Mouse (Mus musculus) frontal cortex, postnatal 10 days (tissue): Measurements from ENCODE around the gene Micu1.
"Not testable (repeated sequence)": the region's sequence is repeated elsewhere in the genome, so short reads cannot be mapped to it uniquely, and the experiment has no call there.

Experiments
- DNase-seq, 2 experiments: peaks; one replicate each; pipeline ENCODE4 v3.0.0; 2022; ENCODE audit warnings: low spot score in 2 of 2, mixed read lengths in 1 of 2

Gene Micu1

GRCm38 (mm10) chr10:59848953-59849352 is 146.7 kb downstream of the Micu1 start:
- no peak for DNase-seq

- DNase-seq = no peak
Measured at GRCm38 (mm10) chr10:59849371-59849770, 147.1 kb downstream of the Micu1 start.

- no peak for DNase-seq
Measured at GRCm38 (mm10) chr10:59857157-59857556, 154.9 kb downstream of the Micu1 start.

- no peak for DNase-seq
Measured at GRCm38 (mm10) chr10:59860684-59861083, 158.4 kb downstream of the Micu1 start.

- DNase-seq = no peak
Measured at GRCm38 (mm10) chr10:59861201-59861600, 158.9 kb downstream of the Micu1 start.

GRCm38 (mm10) chr10:59862816-59863440 is 160.7 kb downstream of the Micu1 start:
- no peak for DNase-seq

- DNase-seq = no peak
Measured at GRCm38 (mm10) chr10:59863620-59864019, 161.3 kb downstream of the Micu1 start.

- no peak for DNase-seq
Measured at GRCm38 (mm10) chr10:59864232-59864875, 162.1 kb downstream of the Micu1 start.

GRCm38 (mm10) chr10:59864884-59865726 is 162.8 kb downstream of the Micu1 start:
- DNase-seq = peak; percentile 56 to 86

GRCm38 (mm10) chr10:59868266-59868665 is 166.0 kb downstream of the Micu1 start:
- no peak for DNase-seq

- no peak for DNase-seq
Measured at GRCm38 (mm10) chr10:59870038-59870437, 167.8 kb downstream of the Micu1 start.

- not testable (repeated sequence) for DNase-seq
Measured at GRCm38 (mm10) chr10:59872651-59873050, 170.4 kb downstream of the Micu1 start.

GRCm38 (mm10) chr10:59873206-59873605 is 170.9 kb downstream of the Micu1 start:
- no peak for DNase-seq

- no peak for DNase-seq
Measured at GRCm38 (mm10) chr10:59873613-59874012, 171.3 kb downstream of the Micu1 start.

- no peak for DNase-seq
Measured at GRCm38 (mm10) chr10:59875396-59875795, 173.1 kb downstream of the Micu1 start.

GRCm38 (mm10) chr10:59876698-59877097 is 174.4 kb downstream of the Micu1 start:
- DNase-seq = not testable (repeated sequence)

GRCm38 (mm10) chr10:59877421-59878117 is 175.3 kb downstream of the Micu1 start:
- DNase-seq = no peak

- no peak for DNase-seq
Measured at GRCm38 (mm10) chr10:59878823-59879222, 176.5 kb downstream of the Micu1 start.

- DNase-seq = peak; percentile 91 to 93
Measured at GRCm38 (mm10) chr10:59879255-59880028, 177.2 kb downstream of the Micu1 start, which contains the start of gene Dnajb12. Dnajb12 (plus strand) TSS chr10:59879556.

GRCm38 (mm10) chr10:59880029-59880386 is 177.7 kb downstream of the Micu1 start:
- no peak for DNase-seq

GRCm38 (mm10) chr10:59880837-59881236 is 178.6 kb downstream of the Micu1 start:
- DNase-seq = no peak
